In the genomic region with DNA sequence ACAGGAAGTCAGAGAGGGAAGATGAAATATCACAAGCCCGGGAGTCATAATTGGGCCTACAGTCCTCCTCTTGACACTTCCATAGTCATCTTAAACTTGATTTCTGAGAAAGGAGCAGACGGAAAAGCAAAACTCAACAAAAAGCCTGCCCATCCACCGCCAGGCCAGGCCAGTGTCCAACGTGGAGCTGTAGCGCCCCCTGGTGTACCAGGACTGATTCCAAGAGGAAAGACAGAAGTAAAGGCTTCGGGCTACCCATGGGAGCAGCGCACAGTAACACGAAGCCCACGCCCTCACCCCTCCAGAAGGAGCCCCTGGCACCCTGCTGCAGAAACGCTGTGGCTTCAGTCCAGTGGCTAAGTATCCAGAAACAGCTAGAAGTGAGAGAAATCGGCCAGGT, we compare ENCODE assay signal across 7 mouse cellular contexts. TPM values are rescaled to one million over a fixed set of nuclear protein-coding genes. Genes with fewer than 3 reads are reported as not detected.
DNase-seq lines count a peak whose midpoint lies in the region; ATAC-seq lines count a peak whose summit lies in the region.

No protein-coding gene starts in this region.

- no peaks in the 10 kb centered on the region for H3K27me3 ChIP-seq in intestine, embryonic 15.5 days (replicated peaks)
- no peaks in the 10 kb centered on the region for H3K27me3 ChIP-seq in midbrain, embryonic 14.5 days (ENCODE audit: control insufficient read depth, insufficient read depth, low read length)

- H3K36me3 ChIP-seq in intestine, embryonic 15.5 days: no peaks in the 10 kb centered on the region
- H3K36me3 ChIP-seq in midbrain, embryonic 14.5 days (ENCODE audit: control insufficient read depth, insufficient read depth, low read length): no peaks in the 10 kb centered on the region

- WGBS in intestine, embryonic 15.5 days: 7% methylated on average over 11 of the region's 11 CpGs
- WGBS in midbrain, embryonic 14.5 days: 10% methylated on average over 11 of the region's 11 CpGs

- no peak overlapping the region for H3K4me3 ChIP-seq in intestine, embryonic 15.5 days (replicated peaks)
- no peak overlapping the region for H3K4me3 ChIP-seq in midbrain, embryonic 14.5 days (replicated peaks; ENCODE audit: low read depth, low read length)

- peak; percentile 95 for DNase-seq in ZHBTc4 (ENCODE audit: low read depth, low spot score)
- DNase-seq in cerebellum, postnatal 14 days: peak; percentile 87 to 96
- peak; percentile 85 for DNase-seq in gastrocnemius, postnatal 14 days
- DNase-seq in left cerebral cortex, postnatal 25 days (ENCODE audit: low spot score in 2 of 2): peak; percentile 74 to 76
- DNase-seq in midbrain, embryonic 14.5 days: peak; percentile 89
- DNase-seq in spleen, postnatal 10 days (ENCODE audit: low spot score in 2 of 2): peak; percentile 53 to 85

- H3K9me3 ChIP-seq in intestine, embryonic 15.5 days: no peaks in the 10 kb centered on the region
- no peaks in the 10 kb centered on the region for H3K9me3 ChIP-seq in midbrain, embryonic 14.5 days (ENCODE audit: control insufficient read depth, low read length)

- H3K4me2 ChIP-seq in intestine, embryonic 15.5 days (replicated peaks): peak overlapping the region; percentile 47; the same call in 1 of the 2 replicates
- no peak overlapping the region for H3K4me2 ChIP-seq in midbrain, embryonic 14.5 days (ENCODE audit: low read length)

- intact Hi-C loops in gastrocnemius, postnatal 14 days (cut with DNase I; ENCODE audit: low total_unique reads): loop anchor here (5.0 kb wide), 1 partner anchor 81 kb away; no protein-coding TSS in a partner anchor
- intact Hi-C loops in left cerebral cortex, postnatal 25 days (cut with DNase I): loop anchor here (2.0 to 5.0 kb wide), 2 partner anchors 83 to 181 kb away; no protein-coding TSS in a partner anchor

- no peaks in the 10 kb centered on the region for H3K4me1 ChIP-seq in intestine, embryonic 15.5 days (replicated peaks)
- no peaks in the 10 kb centered on the region for H3K4me1 ChIP-seq in midbrain, embryonic 14.5 days (ENCODE audit: control insufficient read depth, insufficient read depth, low read length)

- H3K27ac ChIP-seq in intestine, embryonic 15.5 days: no peak overlapping the region
- no peak overlapping the region for H3K27ac ChIP-seq in midbrain, embryonic 14.5 days (replicated peaks; ENCODE audit: low read depth, low read length)

- peak; percentile 22; the same call in 1 of the 2 replicates for ATAC-seq in intestine, embryonic 15.5 days
- no peak for ATAC-seq in midbrain, embryonic 14.5 days (ENCODE audit: low FRiP score, low TSS enrichment)

- H3K9ac ChIP-seq in intestine, embryonic 15.5 days: no peak overlapping the region
- no peak overlapping the region for H3K9ac ChIP-seq in midbrain, embryonic 14.5 days (replicated peaks; ENCODE audit: low read length)

RNA-seq across cellular contexts. Expression of a gene that starts 6.5 kb away (rescaled TPM):
- total RNA-seq in gastrocnemius, postnatal 14 days (2021): not detected
- polyA plus RNA-seq in intestine, embryonic 15.5 days (2015; fragmentation: Nextera tagmentation; extraction: Ambion mirVana): 0.56 and 0.63 TPM in 2 replicates
- not detected for total RNA-seq in left cerebral cortex, postnatal 25 days (2021)
- polyA plus RNA-seq in midbrain, embryonic 14.5 days (2014; fragmentation: Nextera tagmentation; extraction: Ambion mirVana): not detected in 2 replicates

RNA-seq across cellular contexts. Expression of a gene that starts 17.3 kb away (rescaled TPM):
- total RNA-seq in gastrocnemius, postnatal 14 days (2021): not detected
- 0.48 and 0.58 TPM in 2 replicates for polyA plus RNA-seq in intestine, embryonic 15.5 days (2015; fragmentation: Nextera tagmentation; extraction: Ambion mirVana)
- total RNA-seq in left cerebral cortex, postnatal 25 days (2021): not detected
- polyA plus RNA-seq in midbrain, embryonic 14.5 days (2014; fragmentation: Nextera tagmentation; extraction: Ambion mirVana): not detected in 2 replicates
